Mouse (Mus musculus) CH12F3 (cell line): Measurements from ENCODE around the gene Apba1.

Source experiments
- in situ Hi-C: fragments of 300-500 bp; cut with MboI; formaldehyde crosslinking; loops from 2 replicates; pipeline ENCODE4 v1.14.3; 2020; ENCODE audit warnings: low sequenced_read_pairs

Gene Apba1

GRCm38 (mm10) chr19:23803221-23803870 is 44.7 kb downstream of the Apba1 start:
- in situ Hi-C loops, result no loop called here

GRCm38 (mm10) chr19:23806796-23807195 is 48.1 kb downstream of the Apba1 start:
- in situ Hi-C loops, result no loop called here

- in situ Hi-C loops, result no loop called here
Observed at GRCm38 (mm10) chr19:23807371-23807770, 48.7 kb downstream of the Apba1 start.

- in situ Hi-C loops, result no loop called here
Observed at GRCm38 (mm10) chr19:23809236-23809635, 50.5 kb downstream of the Apba1 start.

GRCm38 (mm10) chr19:23810512-23810911 is 51.8 kb downstream of the Apba1 start:
- in situ Hi-C loops, result no loop called here

- in situ Hi-C loops, result no loop called here
Observed at GRCm38 (mm10) chr19:23810976-23811375, 52.3 kb downstream of the Apba1 start.

- in situ Hi-C loops, result no loop called here
Observed at GRCm38 (mm10) chr19:23816762-23817161, 58.1 kb downstream of the Apba1 start.

GRCm38 (mm10) chr19:23817196-23817595 is 58.5 kb downstream of the Apba1 start:
- in situ Hi-C loops, result no loop called here

- in situ Hi-C loops, result no loop called here
Observed at GRCm38 (mm10) chr19:23819882-23820281, 61.2 kb downstream of the Apba1 start.

- in situ Hi-C loops, result no loop called here
Observed at GRCm38 (mm10) chr19:23822497-23822896, 63.8 kb downstream of the Apba1 start.

- in situ Hi-C loops, result no loop called here
Observed at GRCm38 (mm10) chr19:23823533-23823932, 64.8 kb downstream of the Apba1 start.

GRCm38 (mm10) chr19:23826251-23826650 is 67.6 kb downstream of the Apba1 start:
- in situ Hi-C loops, result no loop called here

GRCm38 (mm10) chr19:23830761-23831160 is 72.1 kb downstream of the Apba1 start:
- in situ Hi-C loops, result no loop called here

- in situ Hi-C loops, result no loop called here
Observed at GRCm38 (mm10) chr19:23833685-23834682, 75.3 kb downstream of the Apba1 start.

- in situ Hi-C loops, result no loop called here
Observed at GRCm38 (mm10) chr19:23834721-23835120, 76.0 kb downstream of the Apba1 start.

GRCm38 (mm10) chr19:23855832-23856231 is 97.1 kb downstream of the Apba1 start:
- in situ Hi-C loops, result no loop called here

GRCm38 (mm10) chr19:23858091-23858490 is 99.4 kb downstream of the Apba1 start:
- in situ Hi-C loops, result no loop called here

GRCm38 (mm10) chr19:23858781-23859180 is 100.1 kb downstream of the Apba1 start:
- in situ Hi-C loops, result no loop called here

GRCm38 (mm10) chr19:23860151-23860820 is 101.6 kb downstream of the Apba1 start:
- in situ Hi-C loops, result loop anchor here (10.0 kb wide), 1 partner anchor 95 kb away; no protein-coding TSS in a partner anchor

GRCm38 (mm10) chr19:23862736-23863135 is 104.0 kb downstream of the Apba1 start:
- in situ Hi-C loops, result loop anchor here (10.0 kb wide), 1 partner anchor 92 kb away; no protein-coding TSS in a partner anchor

GRCm38 (mm10) chr19:23863959-23864358 is 105.3 kb downstream of the Apba1 start:
- in situ Hi-C loops, result loop anchor here (10.0 kb wide), 1 partner anchor 91 kb away; no protein-coding TSS in a partner anchor
